Mouse (Mus musculus): ENCODE measurements at regions not wholly inside any gene's neighbourhood (a gene's known extent, or its start where the extent isn't known, plus 50 kb on each side); places are given as distances from the start of the nearest gene placed in this dataset.

GRCm38 (mm10) chr16:76591956-76592768, 218.5 kb upstream of the Nrip1 start:
- peak; percentile 37 for DNase-seq (ENCODE audit: low read depth, low spot score)

- no peak for DNase-seq (ENCODE audit: low read depth, low spot score)
Observed at GRCm38 (mm10) chr16:76589791-76590190, 216.2 kb upstream of the Nrip1 start.

GRCm38 (mm10) chr16:76577206-76577605, 203.6 kb upstream of the Nrip1 start:
- DNase-seq (ENCODE audit: low read depth, low spot score) = no peak

GRCm38 (mm10) chr16:76575281-76575680, 201.7 kb upstream of the Nrip1 start:
- peak; percentile 76 for DNase-seq (ENCODE audit: low read depth, low spot score)

GRCm38 (mm10) chr16:76566220-76566619, 192.6 kb upstream of the Nrip1 start:
- no peak for DNase-seq (ENCODE audit: low read depth, low spot score)

GRCm38 (mm10) chr16:76554846-76555245, 181.2 kb upstream of the Nrip1 start:
- no peak for DNase-seq (ENCODE audit: low read depth, low spot score)

GRCm38 (mm10) chr16:76549628-76550027, 176.0 kb upstream of the Nrip1 start:
- DNase-seq (ENCODE audit: low read depth, low spot score) = no peak

- DNase-seq (ENCODE audit: low read depth, low spot score) = no peak
Observed at GRCm38 (mm10) chr16:76547087-76547486, 173.5 kb upstream of the Nrip1 start.

GRCm38 (mm10) chr16:76546632-76547031, 173.0 kb upstream of the Nrip1 start:
- no peak for DNase-seq (ENCODE audit: low read depth, low spot score)

- no peak for DNase-seq (ENCODE audit: low read depth, low spot score)
Observed at GRCm38 (mm10) chr16:76545942-76546341, 172.3 kb upstream of the Nrip1 start.

- DNase-seq (ENCODE audit: low read depth, low spot score) = no peak
Observed at GRCm38 (mm10) chr16:76544972-76545371, 171.3 kb upstream of the Nrip1 start.

GRCm38 (mm10) chr16:76540964-76541363, 167.3 kb upstream of the Nrip1 start:
- DNase-seq (ENCODE audit: low read depth, low spot score) = no peak

GRCm38 (mm10) chr16:76540328-76540923, 166.8 kb upstream of the Nrip1 start:
- DNase-seq (ENCODE audit: low read depth, low spot score) = no peak

GRCm38 (mm10) chr16:76539669-76540068, 166.0 kb upstream of the Nrip1 start:
- DNase-seq (ENCODE audit: low read depth, low spot score) = peak; percentile 5

- DNase-seq (ENCODE audit: low read depth, low spot score) = no peak
Observed at GRCm38 (mm10) chr16:76537871-76538270, 164.2 kb upstream of the Nrip1 start.

- DNase-seq (ENCODE audit: low read depth, low spot score) = no peak
Observed at GRCm38 (mm10) chr16:76532928-76533217, 159.2 kb upstream of the Nrip1 start.

GRCm38 (mm10) chr16:76532142-76532927, 158.7 kb upstream of the Nrip1 start:
- no peak for DNase-seq (ENCODE audit: low read depth, low spot score)

GRCm38 (mm10) chr16:76530886-76531285, 157.3 kb upstream of the Nrip1 start:
- DNase-seq (ENCODE audit: low read depth, low spot score) = no peak

GRCm38 (mm10) chr16:76529613-76530012, 156.0 kb upstream of the Nrip1 start:
- no peak for DNase-seq (ENCODE audit: low read depth, low spot score)

GRCm38 (mm10) chr16:76527106-76527949, 153.7 kb upstream of the Nrip1 start:
- DNase-seq (ENCODE audit: low read depth, low spot score) = no peak

GRCm38 (mm10) chr16:76525563-76525962, 151.9 kb upstream of the Nrip1 start:
- DNase-seq (ENCODE audit: low read depth, low spot score) = no peak

- DNase-seq (ENCODE audit: low read depth, low spot score) = no peak
Observed at GRCm38 (mm10) chr16:76524921-76525320, 151.3 kb upstream of the Nrip1 start.

Data from brain, adult 2 months (tissue).